Mouse (Mus musculus) midbrain, embryonic 14.5 days (tissue): ENCODE data around the gene Rasgrf1. TPM values are rescaled to one million over a fixed set of nuclear protein-coding genes. Genes with fewer than 3 reads are reported as not detected.

ENCODE experiments used
- ATAC-seq: fragments of 200-750 bp; cut with Nextera tagmentation; 2 replicates; pipeline ENCODE4 v1.8.0; 2017; ENCODE audit warnings: moderate number of reproducible peaks, moderate library complexity; ENCODE audit not compliant: low FRiP score, low TSS enrichment
- DNase-seq: peaks from one replicate; pipeline ENCODE4 v3.0.0-alpha.2; 2015
- H3K27ac ChIP-seq: fragments of 300-500 bp; sonication (generic); replicated peaks from 2 replicates; pipeline ENCODE4 v1.5.1; 2014; ENCODE audit warnings: mild to moderate bottlenecking, low read depth, low read length, moderate library complexity
- H3K27me3 ChIP-seq: fragments of 300-500 bp; sonication (generic); 2 replicates; pipeline ENCODE4 v1.6.1; 2014; ENCODE audit warnings: low read length, control low read depth, mixed read lengths; ENCODE audit not compliant: control insufficient read depth, insufficient read depth
- H3K36me3 ChIP-seq: fragments of 300-500 bp; sonication (generic); 2 replicates; pipeline ENCODE4 v1.6.1; 2014; ENCODE audit warnings: low read length, control low read depth; ENCODE audit not compliant: control insufficient read depth, insufficient read depth
- H3K4me1 ChIP-seq: fragments of 300-500 bp; sonication (generic); 2 replicates; pipeline ENCODE4 v1.6.1; 2014; ENCODE audit warnings: mild to moderate bottlenecking, antibody characterized with exemption, low read length, control low read depth; ENCODE audit not compliant: control insufficient read depth, insufficient read depth
- H3K4me2 ChIP-seq: fragments of 300-500 bp; sonication (generic); 2 replicates; pipeline ENCODE4 v1.6.1; 2014; ENCODE audit warnings: mild to moderate bottlenecking, low read length, moderate library complexity
- H3K4me3 ChIP-seq: fragments of 300-500 bp; sonication (generic); replicated peaks from 2 replicates; pipeline ENCODE4 v1.5.1; 2014; ENCODE audit warnings: low read depth, low read length
- H3K9ac ChIP-seq: fragments of 300-500 bp; sonication (generic); replicated peaks from 2 replicates; pipeline ENCODE4 v1.6.1; 2014; ENCODE audit warnings: mild to moderate bottlenecking, low read length, moderate library complexity
- H3K9me3 ChIP-seq: fragments of 300-500 bp; sonication (generic); 2 replicates; pipeline ENCODE4 v1.6.1; 2016; ENCODE audit warnings: low read length, control low read depth, mixed read lengths; ENCODE audit not compliant: control insufficient read depth
- WGBS: fragments of 180-500 bp; shearing (Covaris S2); extraction: QIAGEN DNeasy Blood & Tissue Kit; methylation state at CpG from one replicate; pipeline ENCODE4 v1.1.7; 2014; 5-methylcytosine and 5-hydroxymethylcytosine counted together
- polyA plus RNA-seq: library from polyadenylated mRNA; unstranded; fragments of >200 nt; fragmentation: Nextera tagmentation; extraction: Ambion mirVana; gene quantifications from 2 replicates; pipeline ENCODE4 v1.2.1, GENCODE M21; 2014

Gene Rasgrf1
- polyA plus RNA-seq, 1 experiment from 2014 or later, result 3.5 TPM

- ATAC-seq, result no peak
- no peak overlapping the region for H3K9ac ChIP-seq
- H3K27me3 ChIP-seq, result no peaks in the 10 kb centered on the region
- 96% methylated on average over 4 of the region's 4 CpGs for WGBS
- no peak overlapping the region for H3K4me3 ChIP-seq
- no peaks in the 10 kb centered on the region for H3K36me3 ChIP-seq
- H3K4me1 ChIP-seq, result no peaks in the 10 kb centered on the region
- DNase-seq, result no peak
- no peak overlapping the region for H3K4me2 ChIP-seq
- H3K9me3 ChIP-seq, result no peaks in the 10 kb centered on the region
- H3K27ac ChIP-seq, result no peak overlapping the region
Observed at GRCm38 (mm10) chr9:90021442-90021841, 111.7 kb downstream of the Rasgrf1 start.

GRCm38 (mm10) chr9:90027709-90028108 is 118.0 kb downstream of the Rasgrf1 start:
- no peaks in the 10 kb centered on the region for H3K4me1 ChIP-seq
- H3K36me3 ChIP-seq, result no peaks in the 10 kb centered on the region
- H3K9ac ChIP-seq, result no peak overlapping the region
- DNase-seq (no peak), ATAC-seq (no peak)
- no peak overlapping the region for H3K4me3 ChIP-seq
- H3K27ac ChIP-seq, result no peak overlapping the region
- H3K27me3 ChIP-seq, result no peaks in the 10 kb centered on the region
- no peaks in the 10 kb centered on the region for H3K9me3 ChIP-seq
- H3K4me2 ChIP-seq, result no peak overlapping the region
- 91% methylated on average over 6 of the region's 6 CpGs for WGBS

- Histone ChIP-seq H3K36me3 (no peaks in the 10 kb centered on the region), H3K9me3 (no peaks in the 10 kb centered on the region), H3K4me3 (no peak overlapping the region), H3K9ac (no peak overlapping the region), H3K27me3 (no peaks in the 10 kb centered on the region), H3K4me2 (no peak overlapping the region), H3K4me1 (no peaks in the 10 kb centered on the region), H3K27ac (no peak overlapping the region)
- ATAC-seq (no peak), DNase-seq (no peak)
- 87% methylated on average over 4 of the region's 4 CpGs for WGBS
Observed at GRCm38 (mm10) chr9:90033922-90034321, 124.2 kb downstream of the Rasgrf1 start.

- ATAC-seq (no peak), DNase-seq (no peak)
- H3K9ac ChIP-seq, result no peak overlapping the region
- no peak overlapping the region for H3K27ac ChIP-seq
- H3K4me2 ChIP-seq, result no peak overlapping the region
- H3K4me3 ChIP-seq, result no peak overlapping the region
- H3K27me3 ChIP-seq, result no peaks in the 10 kb centered on the region
- WGBS, result 80% methylated on average over 2 of the region's 2 CpGs
- no peaks in the 10 kb centered on the region for H3K9me3 ChIP-seq
- H3K36me3 ChIP-seq, result no peaks in the 10 kb centered on the region
- no peaks in the 10 kb centered on the region for H3K4me1 ChIP-seq
Observed at GRCm38 (mm10) chr9:90035168-90035567, 125.5 kb downstream of the Rasgrf1 start.

GRCm38 (mm10) chr9:90035794-90036193 is 126.1 kb downstream of the Rasgrf1 start:
- no peak for ATAC-seq
- H3K27me3 ChIP-seq, result no peaks in the 10 kb centered on the region
- 95% methylated on average over 3 of the region's 3 CpGs for WGBS

GRCm38 (mm10) chr9:90036313-90036712 is 126.6 kb downstream of the Rasgrf1 start:
- DNase-seq (no peak), ATAC-seq (no peak)
- Histone ChIP-seq H3K4me1 (no peaks in the 10 kb centered on the region), H3K36me3 (no peaks in the 10 kb centered on the region), H3K27ac (no peak overlapping the region), H3K4me3 (no peak overlapping the region), H3K27me3 (no peaks in the 10 kb centered on the region), H3K4me2 (no peak overlapping the region), H3K9me3 (no peaks in the 10 kb centered on the region), H3K9ac (no peak overlapping the region)
- WGBS, result 88% methylated on average over 4 of the region's 4 CpGs

More at GRCm38 (mm10) chr9:90035794-90036193, 126.1 kb downstream of the Rasgrf1 start:
- H3K4me2 ChIP-seq, result no peak overlapping the region
- H3K27ac ChIP-seq, result no peak overlapping the region
- H3K4me1 ChIP-seq, result no peaks in the 10 kb centered on the region
- no peak for DNase-seq
- no peaks in the 10 kb centered on the region for H3K9me3 ChIP-seq
- H3K9ac ChIP-seq, result no peak overlapping the region
- H3K4me3 ChIP-seq, result no peak overlapping the region
- no peaks in the 10 kb centered on the region for H3K36me3 ChIP-seq

- no peaks in the 10 kb centered on the region for H3K4me1 ChIP-seq
- H3K4me3 ChIP-seq, result no peak overlapping the region
- H3K36me3 ChIP-seq, result no peaks in the 10 kb centered on the region
- no peaks in the 10 kb centered on the region for H3K9me3 ChIP-seq
- H3K4me2 ChIP-seq, result no peak overlapping the region
- no peaks in the 10 kb centered on the region for H3K27me3 ChIP-seq
- H3K27ac ChIP-seq, result no peak overlapping the region
- ATAC-seq (no peak), DNase-seq (no peak)
- WGBS, result 84% methylated on average over 4 of the region's 4 CpGs
- H3K9ac ChIP-seq, result no peak overlapping the region
Observed at GRCm38 (mm10) chr9:90038535-90038934, 128.8 kb downstream of the Rasgrf1 start.

- DNase-seq, result no peak
- ATAC-seq, result no peak
- Histone ChIP-seq H3K36me3 (no peaks in the 10 kb centered on the region), H3K27me3 (no peaks in the 10 kb centered on the region), H3K4me3 (no peak overlapping the region), H3K4me2 (no peak overlapping the region), H3K4me1 (no peaks in the 10 kb centered on the region), H3K9ac (no peak overlapping the region), H3K27ac (no peak overlapping the region), H3K9me3 (no peaks in the 10 kb centered on the region)
- 92% methylated on average over 2 of the region's 2 CpGs for WGBS
Observed at GRCm38 (mm10) chr9:90040916-90041315, 131.2 kb downstream of the Rasgrf1 start.

- WGBS, result 93% methylated on average over 3 of the region's 3 CpGs
- Histone ChIP-seq H3K9ac (no peak overlapping the region), H3K4me2 (no peak overlapping the region), H3K36me3 (no peaks in the 10 kb centered on the region), H3K4me3 (no peak overlapping the region), H3K27me3 (no peaks in the 10 kb centered on the region), H3K27ac (no peak overlapping the region), H3K9me3 (no peaks in the 10 kb centered on the region), H3K4me1 (no peaks in the 10 kb centered on the region)
- ATAC-seq, result no peak
- no peak for DNase-seq
Observed at GRCm38 (mm10) chr9:90041556-90041955, 131.8 kb downstream of the Rasgrf1 start.
